Mouse (Mus musculus) limb, embryonic 13.5 days (tissue): ENCODE data around the gene Prpf38b. TPM values are rescaled to one million over a fixed set of nuclear protein-coding genes. Genes with fewer than 3 reads are reported as not detected.

Experiments
- ATAC-seq: fragments of 200-750 bp; cut with Nextera tagmentation; 2 replicates; pipeline ENCODE4 v1.8.0; 2017; ENCODE audit warnings: low read depth, moderate number of reproducible peaks, moderate TSS enrichment; ENCODE audit not compliant: low FRiP score
- H3K27ac ChIP-seq: fragments of 300-500 bp; sonication (generic); 2 replicates; pipeline ENCODE4 v1.5.1; 2015; ENCODE audit warnings: inconsistent platforms, mild to moderate bottlenecking, moderate library complexity
- H3K27me3 ChIP-seq: fragments of 300-500 bp; sonication (generic); 2 replicates; pipeline ENCODE4 v1.6.1; 2015; ENCODE audit warnings: mild to moderate bottlenecking, inconsistent platforms
- H3K36me3 ChIP-seq: fragments of 300-500 bp; sonication (generic); 2 replicates; pipeline ENCODE4 v1.6.1; 2015; ENCODE audit warnings: inconsistent platforms, mild to moderate bottlenecking, moderate library complexity
- H3K4me1 ChIP-seq: fragments of 300-500 bp; sonication (generic); 2 replicates; pipeline ENCODE4 v1.6.1; 2015; ENCODE audit warnings: inconsistent platforms
- H3K4me2 ChIP-seq: fragments of 300-500 bp; sonication (generic); replicated peaks from 2 replicates; pipeline ENCODE4 v1.6.1; 2015; ENCODE audit warnings: inconsistent platforms, mild to moderate bottlenecking, moderate library complexity
- H3K4me3 ChIP-seq: fragments of 300-500 bp; sonication (generic); 2 replicates; pipeline ENCODE4 v1.5.1; 2015; ENCODE audit warnings: moderate library complexity, mild to moderate bottlenecking, inconsistent platforms
- H3K9ac ChIP-seq: fragments of 300-500 bp; sonication (generic); 2 replicates; pipeline ENCODE4 v1.6.1; 2015; ENCODE audit warnings: mild to moderate bottlenecking, inconsistent platforms
- H3K9me3 ChIP-seq: fragments of 300-500 bp; sonication (generic); 2 replicates; pipeline ENCODE4 v1.6.1; 2016; ENCODE audit warnings: inconsistent platforms
- WGBS: fragments of 180-500 bp; shearing (Covaris S2); methylation state at CpG from one replicate; pipeline ENCODE4 v1.1.7; 2015; 5-methylcytosine and 5-hydroxymethylcytosine counted together
- polyA plus RNA-seq: library from polyadenylated mRNA; unstranded; fragments of >200 nt; fragmentation: Nextera tagmentation; extraction: Ambion mirVana; gene quantifications from 2 replicates; pipeline ENCODE4 v1.2.1, GENCODE M21; 2015

The Prpf38b gene
- polyA plus RNA-seq, 1 experiment from 2014 or later: 82.3 TPM

DNA sequence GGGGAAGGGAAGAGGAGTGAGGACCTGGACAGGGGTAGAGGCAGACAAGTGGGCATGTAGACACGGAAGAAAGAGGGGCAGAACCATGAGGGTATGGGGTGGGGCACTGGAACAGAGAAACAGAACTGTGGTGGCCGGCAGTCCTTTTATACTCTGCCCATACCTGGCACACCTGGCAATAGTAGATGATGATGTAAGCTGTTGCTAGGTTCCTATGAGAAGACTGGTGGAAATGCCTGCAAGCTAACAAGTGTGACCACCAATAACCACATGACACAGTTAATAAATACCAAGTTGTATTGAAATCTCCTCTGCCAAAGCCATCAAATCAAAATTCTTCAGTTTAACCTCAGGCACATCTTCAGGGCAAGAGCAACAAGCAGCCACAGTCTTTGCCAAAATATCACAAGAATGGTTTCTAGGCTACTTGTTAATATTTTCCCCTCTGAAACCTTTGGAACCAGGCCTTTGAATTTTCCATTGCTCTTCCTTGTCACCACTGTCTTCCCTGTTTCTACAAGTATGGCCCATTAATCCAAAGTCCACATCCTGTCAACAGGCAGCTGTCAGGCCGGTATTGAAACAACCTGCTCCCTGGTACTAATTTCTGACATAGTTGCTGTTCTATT lies 9.0 kb upstream of the Prpf38b start:
- ATAC-seq: no peak
- no peak overlapping the region for H3K4me2 ChIP-seq
- WGBS: 88% methylated on average over 3 of the region's 3 CpGs
- no peaks in the 10 kb centered on the region for H3K27me3 ChIP-seq
- no peaks in the 10 kb centered on the region for H3K36me3 ChIP-seq
- no peak overlapping the region for H3K4me3 ChIP-seq
- no peaks in the 10 kb centered on the region for H3K9me3 ChIP-seq
- H3K27ac ChIP-seq: no peak overlapping the region
- no peak overlapping the region for H3K9ac ChIP-seq
- H3K4me1 ChIP-seq: no peaks in the 10 kb centered on the region

DNA sequence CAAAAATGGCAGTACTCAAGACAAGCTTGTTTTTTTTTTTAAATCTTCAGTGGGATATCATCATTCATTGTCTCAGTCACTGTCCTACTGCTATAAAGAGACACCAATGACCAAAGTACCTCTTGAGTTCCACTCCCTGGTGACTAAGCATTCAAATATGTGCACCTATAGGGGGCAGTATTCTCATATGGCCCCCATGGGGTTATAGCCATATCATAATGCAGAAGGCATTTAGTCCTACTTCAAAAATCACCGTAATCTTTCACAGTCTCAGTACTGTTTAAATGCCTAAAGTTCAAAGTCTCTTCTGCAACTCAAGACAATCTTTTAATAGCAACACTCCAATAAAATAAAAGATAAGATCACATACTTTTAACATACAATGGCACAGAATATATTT lies 7.3 kb upstream of the Prpf38b start:
- Histone ChIP-seq H3K4me2 (no peak overlapping the region), H3K36me3 (no peaks in the 10 kb centered on the region), H3K4me3 (no peak overlapping the region), H3K9me3 (no peaks in the 10 kb centered on the region), H3K4me1 (no peaks in the 10 kb centered on the region), H3K9ac (no peak overlapping the region), H3K27ac (no peak overlapping the region), H3K27me3 (no peaks in the 10 kb centered on the region)
- 96% methylated on average over 1 of the region's 1 CpGs for WGBS
- ATAC-seq: no peak

DNA sequence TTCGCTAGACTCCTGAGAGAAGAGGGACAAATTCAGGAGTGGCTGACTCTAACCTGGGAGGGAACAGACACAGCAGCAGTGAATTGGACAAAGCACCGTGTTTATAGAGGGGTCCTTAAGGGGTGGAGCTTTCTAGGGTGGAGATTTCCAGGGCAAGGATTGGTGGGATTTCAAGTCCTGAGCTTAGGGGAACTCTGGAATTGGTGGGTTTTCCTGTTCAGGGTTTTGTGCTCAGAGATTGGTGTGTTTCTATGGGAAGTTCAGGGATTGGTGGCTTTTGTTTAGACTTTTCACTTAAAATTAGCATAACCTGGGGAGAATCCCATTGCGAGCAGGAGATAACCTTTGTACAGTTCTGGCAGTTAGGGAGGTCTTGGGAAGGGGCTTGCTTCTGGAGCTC lies 6.5 kb upstream of the Prpf38b start:
- H3K9me3 ChIP-seq: no peaks in the 10 kb centered on the region
- H3K27ac ChIP-seq: no peak overlapping the region
- H3K4me3 ChIP-seq: no peak overlapping the region
- H3K4me2 ChIP-seq: no peak overlapping the region
- H3K9ac ChIP-seq: no peak overlapping the region
- no peak for ATAC-seq
- H3K4me1 ChIP-seq: no peaks in the 10 kb centered on the region
- H3K27me3 ChIP-seq: no peaks in the 10 kb centered on the region
- 66% methylated on average over 3 of the region's 3 CpGs for WGBS
- no peaks in the 10 kb centered on the region for H3K36me3 ChIP-seq

DNA sequence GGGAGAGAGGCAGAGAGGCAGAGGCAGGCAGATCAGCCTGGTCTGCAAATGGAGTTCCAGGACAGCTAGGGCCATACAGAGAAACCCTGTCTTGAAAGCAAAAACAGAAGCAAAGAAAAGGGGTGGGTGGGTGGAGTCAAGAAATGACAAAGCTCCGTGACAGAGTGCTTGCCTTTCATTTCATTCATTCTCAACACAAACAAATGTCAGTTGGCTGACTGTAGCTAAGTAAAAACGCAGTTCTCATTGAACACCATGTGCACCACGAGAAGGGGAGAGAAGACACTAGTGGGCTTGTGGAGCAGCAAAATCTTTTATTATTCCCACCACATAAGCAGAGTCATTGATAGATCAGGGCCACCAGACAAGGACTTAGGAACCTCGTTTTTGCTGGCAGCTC lies 5.3 kb upstream of the Prpf38b start:
- H3K4me2 ChIP-seq: no peak overlapping the region
- no peak overlapping the region for H3K27ac ChIP-seq
- no peaks in the 10 kb centered on the region for H3K4me1 ChIP-seq
- no peak overlapping the region for H3K9ac ChIP-seq
- 65% methylated on average over 4 of the region's 4 CpGs for WGBS
- H3K36me3 ChIP-seq: no peaks in the 10 kb centered on the region
- no peaks in the 10 kb centered on the region for H3K9me3 ChIP-seq
- H3K4me3 ChIP-seq: no peak overlapping the region
- H3K27me3 ChIP-seq: no peaks in the 10 kb centered on the region
- no peak for ATAC-seq

DNA sequence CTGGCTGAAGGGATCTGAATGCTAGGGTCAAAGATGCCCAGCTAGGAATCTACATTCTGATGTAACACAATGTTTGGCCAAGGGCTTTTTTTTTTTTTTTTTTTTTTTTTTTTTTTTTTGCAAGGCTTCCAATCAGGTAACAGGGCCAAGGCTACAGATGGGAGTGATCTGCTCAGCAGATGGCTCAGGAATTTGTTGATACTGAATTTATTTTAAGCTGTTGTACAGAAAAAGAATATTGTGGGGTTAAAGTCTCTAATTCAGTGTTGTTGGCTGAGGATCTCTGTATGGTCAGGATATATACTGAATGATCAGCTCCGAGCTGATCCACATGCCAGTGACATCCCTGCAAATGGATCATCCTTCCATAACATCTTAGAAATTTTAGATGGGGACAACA lies 4.5 kb upstream of the Prpf38b start:
- no peaks in the 10 kb centered on the region for H3K9me3 ChIP-seq
- H3K4me2 ChIP-seq: no peak overlapping the region
- 66% methylated on average over 1 of the region's 1 CpGs for WGBS
- no peaks in the 10 kb centered on the region for H3K4me1 ChIP-seq
- no peaks in the 10 kb centered on the region for H3K36me3 ChIP-seq
- no peak for ATAC-seq
- no peak overlapping the region for H3K9ac ChIP-seq
- no peak overlapping the region for H3K4me3 ChIP-seq
- no peaks in the 10 kb centered on the region for H3K27me3 ChIP-seq
- H3K27ac ChIP-seq: no peak overlapping the region

DNA sequence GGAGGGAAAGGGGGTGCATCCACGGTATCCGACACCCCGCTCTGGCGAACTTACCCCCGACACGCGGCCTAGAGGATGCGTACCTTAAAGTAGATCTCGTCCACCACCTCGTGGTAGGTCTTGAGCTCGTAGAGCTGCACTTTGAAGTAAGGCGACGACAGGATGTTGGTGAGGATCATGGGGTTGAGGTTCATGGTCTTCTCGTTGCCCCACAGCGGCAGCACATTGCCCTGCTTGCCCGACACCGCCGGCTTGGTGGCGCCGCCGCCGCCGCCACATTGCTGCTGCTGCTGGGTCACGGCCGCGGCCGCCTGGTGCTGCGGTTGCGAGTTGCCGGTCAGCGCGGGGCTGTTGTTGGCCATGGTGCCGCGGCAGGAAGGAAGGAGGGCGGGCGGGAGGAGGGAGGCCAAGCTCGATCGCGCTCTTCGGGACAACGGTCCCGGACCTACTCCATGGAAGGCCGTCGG lies 413 bp downstream of the Prpf38b start:
- H3K4me1 ChIP-seq: peaks cover 19% of the 10 kb centered on the region
- H3K9me3 ChIP-seq: no peaks in the 10 kb centered on the region
- ATAC-seq: peak; percentile 89
- under 1% methylated on average over 44 of the region's 44 CpGs for WGBS
- peak overlapping the region; percentile 95 for H3K27ac ChIP-seq
- no peaks in the 10 kb centered on the region for H3K27me3 ChIP-seq
- peak overlapping the region; percentile 94 for H3K4me3 ChIP-seq
- peaks cover 9% of the 10 kb centered on the region for H3K36me3 ChIP-seq
- peak overlapping the region; percentile 95 for H3K4me2 ChIP-seq
- H3K9ac ChIP-seq: peak overlapping the region; percentile 94

DNA sequence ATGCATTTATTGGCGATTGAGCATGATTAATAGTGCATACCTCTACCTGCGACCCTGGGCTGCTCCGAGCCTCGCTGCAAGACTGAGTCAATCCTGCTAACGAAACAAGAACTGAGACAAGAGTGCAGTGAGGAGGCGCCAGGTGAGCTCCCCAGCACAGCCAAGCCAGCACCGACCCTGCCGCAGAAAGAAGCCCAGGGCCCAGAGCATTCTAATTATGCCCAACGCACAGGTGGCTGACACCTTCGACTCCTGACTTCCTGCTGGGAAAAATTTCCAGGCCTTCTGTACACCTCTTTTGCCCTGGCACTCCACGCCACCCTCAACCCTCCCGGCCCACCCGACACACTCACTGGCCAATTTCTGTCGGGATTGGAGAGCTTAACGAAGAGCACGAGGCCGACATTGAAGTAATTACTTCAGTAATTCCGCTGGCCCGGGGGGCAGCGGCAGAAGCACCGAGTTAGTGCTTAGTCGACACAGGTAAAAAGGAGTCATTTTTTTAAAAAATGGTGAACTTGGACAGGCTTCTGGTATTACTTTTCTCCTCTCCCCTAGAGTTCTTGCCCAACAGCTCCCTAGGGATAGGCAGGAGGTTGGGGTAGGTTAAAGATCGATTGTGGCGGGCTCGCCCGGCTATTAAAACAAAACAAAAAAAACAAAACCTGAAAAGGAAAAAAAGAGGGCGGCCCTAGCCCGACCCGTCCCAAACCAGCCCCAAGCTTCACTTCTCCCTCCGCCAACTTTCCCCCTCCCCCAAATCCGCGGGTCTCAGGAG lies 1.0 kb downstream of the Prpf38b start:
- H3K9ac ChIP-seq: peak overlapping the region; percentile 94
- peak overlapping the region; percentile 94 for H3K4me3 ChIP-seq
- peaks cover 19% of the 10 kb centered on the region for H3K4me1 ChIP-seq
- WGBS: under 1% methylated on average over 32 of the region's 32 CpGs
- H3K27ac ChIP-seq: peak overlapping the region; percentile 95
- H3K36me3 ChIP-seq: peaks cover 13% of the 10 kb centered on the region
- H3K4me2 ChIP-seq: peak overlapping the region; percentile 95
- ATAC-seq: no peak
- H3K27me3 ChIP-seq: no peaks in the 10 kb centered on the region
- no peaks in the 10 kb centered on the region for H3K9me3 ChIP-seq

DNA sequence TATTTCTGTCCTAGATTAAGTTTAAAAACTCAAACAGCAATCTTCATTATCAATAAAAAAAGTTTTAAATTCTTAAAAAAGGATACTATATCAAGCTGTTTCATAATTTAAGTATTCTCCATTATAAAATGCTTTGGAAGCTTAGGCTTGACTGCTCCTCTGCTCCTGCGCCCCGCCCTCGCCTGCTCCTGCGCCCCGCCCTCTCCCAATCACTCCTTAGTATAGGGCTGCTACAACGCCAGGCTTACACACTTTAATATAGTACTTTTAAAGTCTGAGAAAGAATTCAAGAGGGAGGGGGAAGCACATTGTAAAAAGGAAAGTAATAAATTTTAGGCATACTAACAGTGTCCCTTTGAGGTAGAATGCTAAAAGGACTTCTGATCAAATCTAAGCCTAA lies 8.6 kb downstream of the Prpf38b start:
- H3K9me3 ChIP-seq: no peaks in the 10 kb centered on the region
- no peak overlapping the region for H3K9ac ChIP-seq
- no peak for ATAC-seq
- H3K27ac ChIP-seq: no peak overlapping the region
- H3K27me3 ChIP-seq: no peaks in the 10 kb centered on the region
- H3K4me2 ChIP-seq: no peak overlapping the region
- H3K4me1 ChIP-seq: no peaks in the 10 kb centered on the region
- H3K4me3 ChIP-seq: no peak overlapping the region
- WGBS: 81% methylated on average over 6 of the region's 6 CpGs
- H3K36me3 ChIP-seq: peaks cover 60% of the 10 kb centered on the region

DNA sequence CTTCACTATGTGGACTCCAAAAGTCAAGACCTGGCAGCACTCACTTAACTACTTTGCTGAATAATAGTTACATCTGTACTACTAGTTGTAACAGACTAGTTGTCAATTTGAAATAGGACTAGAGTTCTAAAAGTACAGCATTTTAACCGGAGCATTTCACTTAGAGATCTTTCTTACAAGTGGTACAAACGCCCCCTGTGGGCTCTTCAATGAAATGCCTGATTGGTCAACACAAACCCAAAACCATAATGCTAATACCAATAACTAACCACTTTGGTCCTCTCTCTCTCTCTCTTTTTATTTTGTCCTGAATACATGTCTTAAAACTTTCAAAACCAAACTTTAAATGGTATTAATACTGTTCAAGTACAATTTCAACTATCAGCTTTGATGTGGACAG lies 9.5 kb downstream of the Prpf38b start:
- H3K9ac ChIP-seq: no peak overlapping the region
- 56% methylated on average over 2 of the region's 2 CpGs for WGBS
- H3K4me2 ChIP-seq: no peak overlapping the region
- no peaks in the 10 kb centered on the region for H3K9me3 ChIP-seq
- no peak overlapping the region for H3K4me3 ChIP-seq
- H3K27me3 ChIP-seq: no peaks in the 10 kb centered on the region
- no peaks in the 10 kb centered on the region for H3K4me1 ChIP-seq
- no peak for ATAC-seq
- H3K27ac ChIP-seq: no peak overlapping the region
- H3K36me3 ChIP-seq: peaks cover 57% of the 10 kb centered on the region

DNA sequence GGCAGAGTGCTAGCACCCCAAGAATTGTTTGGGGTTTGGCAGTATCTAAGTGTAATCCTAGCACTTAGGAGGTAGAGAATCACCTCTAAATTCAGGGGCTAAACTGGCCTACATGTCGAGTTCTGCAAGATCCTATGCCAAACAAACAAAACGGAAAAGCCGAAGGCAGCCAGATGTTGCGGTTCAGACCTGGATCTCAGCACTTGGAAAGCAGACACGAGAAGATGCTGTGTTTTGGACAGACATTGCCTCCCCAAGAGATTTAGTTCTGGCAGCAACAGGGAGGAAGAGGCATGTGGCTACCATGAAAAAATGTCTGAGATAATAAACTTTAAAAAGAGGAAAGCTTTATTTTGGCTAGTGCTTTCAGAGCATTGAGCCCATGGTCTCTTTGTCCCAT lies 10.8 kb downstream of the Prpf38b start:
- WGBS: 86% methylated on average over 5 of the region's 5 CpGs
- no peak overlapping the region for H3K4me3 ChIP-seq
- peaks cover 52% of the 10 kb centered on the region for H3K36me3 ChIP-seq
- H3K4me2 ChIP-seq: no peak overlapping the region
- no peak for ATAC-seq
- no peak overlapping the region for H3K27ac ChIP-seq
- H3K4me1 ChIP-seq: no peaks in the 10 kb centered on the region
- no peak overlapping the region for H3K9ac ChIP-seq
- no peaks in the 10 kb centered on the region for H3K27me3 ChIP-seq
- H3K9me3 ChIP-seq: no peaks in the 10 kb centered on the region

DNA sequence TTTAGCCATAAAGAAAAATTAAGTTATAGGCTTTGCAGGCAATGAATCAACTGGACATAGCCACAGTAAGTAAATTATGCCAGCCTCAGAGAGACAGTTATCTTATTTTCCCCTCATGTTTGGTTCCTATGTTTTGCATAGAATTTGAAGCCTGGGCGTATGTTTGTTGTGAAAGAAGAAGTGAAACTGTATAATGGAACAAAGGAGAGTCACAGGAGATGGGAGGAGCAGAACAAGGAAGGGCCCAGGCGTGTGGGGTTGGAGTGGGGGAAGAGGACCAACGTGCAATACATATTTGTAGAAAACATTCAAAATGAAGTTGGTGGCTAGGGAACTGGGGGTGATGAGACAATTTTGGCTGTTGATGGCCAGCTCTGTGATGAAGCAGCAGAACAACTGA lies 11.4 kb downstream of the Prpf38b start:
- ATAC-seq: no peak
- H3K27ac ChIP-seq: no peak overlapping the region
- H3K4me3 ChIP-seq: no peak overlapping the region
- no peaks in the 10 kb centered on the region for H3K27me3 ChIP-seq
- WGBS: 87% methylated on average over 3 of the region's 3 CpGs
- H3K9me3 ChIP-seq: no peaks in the 10 kb centered on the region
- H3K36me3 ChIP-seq: peaks cover 48% of the 10 kb centered on the region
- H3K4me1 ChIP-seq: no peaks in the 10 kb centered on the region
- H3K9ac ChIP-seq: no peak overlapping the region
- no peak overlapping the region for H3K4me2 ChIP-seq

DNA sequence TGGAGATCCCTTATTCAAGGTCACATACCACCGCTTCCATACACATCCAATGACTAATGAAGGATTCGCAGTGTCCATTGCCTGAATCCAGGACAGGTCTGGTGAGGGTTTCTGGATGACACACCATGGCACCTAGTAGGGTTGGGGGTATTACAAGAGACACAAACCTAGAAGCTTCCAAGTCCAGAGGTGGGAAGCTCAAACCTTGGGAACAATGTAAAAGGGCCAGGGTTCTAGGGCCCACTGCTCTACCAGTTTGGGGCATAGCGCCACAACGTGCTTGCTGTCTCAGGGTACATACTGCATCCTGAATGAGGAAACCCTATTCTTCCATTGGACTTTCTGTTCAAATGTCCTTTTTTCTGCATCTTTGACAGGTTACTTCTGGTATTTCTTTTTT lies 12.9 kb downstream of the Prpf38b start:
- peaks cover 33% of the 10 kb centered on the region for H3K36me3 ChIP-seq
- ATAC-seq: no peak
- H3K9ac ChIP-seq: no peak overlapping the region
- no peak overlapping the region for H3K27ac ChIP-seq
- H3K4me3 ChIP-seq: no peak overlapping the region
- H3K4me1 ChIP-seq: no peaks in the 10 kb centered on the region
- H3K4me2 ChIP-seq: no peak overlapping the region
- H3K9me3 ChIP-seq: no peaks in the 10 kb centered on the region
- 92% methylated on average over 4 of the region's 4 CpGs for WGBS
- H3K27me3 ChIP-seq: no peaks in the 10 kb centered on the region

DNA sequence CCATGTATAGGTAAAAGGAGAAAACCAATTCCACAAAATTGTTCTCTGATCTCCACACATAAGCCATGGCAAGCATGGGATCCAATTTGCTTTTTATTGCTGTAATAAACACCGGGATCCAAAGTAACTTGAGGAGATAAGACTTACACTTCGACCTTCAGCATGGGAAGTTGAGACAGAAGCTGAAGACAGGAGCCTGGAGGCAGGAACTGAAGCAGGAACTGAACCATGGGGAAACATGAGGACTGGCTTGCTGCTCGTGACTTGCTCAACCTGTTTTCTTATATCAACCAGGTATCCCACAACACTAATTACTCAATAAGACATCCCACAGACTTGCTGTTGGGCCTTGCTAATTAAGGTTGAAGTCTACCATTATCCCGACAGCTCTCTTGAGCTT lies 18.6 kb downstream of the Prpf38b start:
- Histone ChIP-seq H3K4me1 (no peaks in the 10 kb centered on the region), H3K9ac (no peak overlapping the region), H3K9me3 (no peaks in the 10 kb centered on the region), H3K4me3 (no peak overlapping the region), H3K27ac (no peak overlapping the region), H3K27me3 (no peaks in the 10 kb centered on the region), H3K4me2 (no peak overlapping the region), H3K36me3 (no peaks in the 10 kb centered on the region)
- ATAC-seq: no peak
- WGBS: 41% methylated on average over 4 of the region's 4 CpGs
